Mouse (Mus musculus) embryonic fibroblast, embryonic 13.5 days (primary cell): Measurements from ENCODE around the gene B4galnt1.

ENCODE experiments used
- CTCF ChIP-seq: IDR thresholded peaks from 2 replicates; pipeline ENCODE4 v1.5.1; 2011; ENCODE audit warnings: mild to moderate bottlenecking, control low read depth, low read length, moderate library complexity, borderline replicate concordance; ENCODE audit not compliant: insufficient read depth
- POLR2A ChIP-seq: IDR thresholded peaks from 2 replicates; pipeline ENCODE4 v1.6.1; 2011; ENCODE audit warnings: low read depth, mild to moderate bottlenecking, control low read depth, low read length, moderate library complexity

DNA sequence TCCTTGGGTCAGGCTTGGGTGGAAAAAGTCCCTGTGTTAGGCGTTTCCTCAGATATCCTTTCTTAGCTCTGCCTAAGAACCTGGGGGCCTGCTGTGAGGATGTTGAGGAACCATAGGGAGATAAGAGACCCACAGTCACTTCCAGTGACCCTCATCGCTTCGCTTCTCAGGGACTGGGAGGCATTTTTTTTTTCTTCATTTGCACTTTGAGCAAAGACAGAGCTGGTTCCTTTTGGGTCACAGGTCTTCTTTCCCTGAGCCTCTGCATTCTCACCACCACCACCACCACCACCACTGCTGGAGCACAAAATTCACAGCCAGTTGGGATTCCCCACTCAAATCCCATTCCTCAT lies 15.6 kb downstream of the B4galnt1 start:
- no peak for TF ChIP-seq POLR2A
- TF ChIP-seq CTCF = no peak
